Mouse (Mus musculus): ENCODE measurements around the gene Krtap9-5. TPM values are rescaled to one million over a fixed set of nuclear protein-coding genes. Genes with fewer than 3 reads are reported as not detected.

Krtap9-5 gene
- polyA plus RNA-seq (2016; fragmentation: Nextera tagmentation; extraction: Ambion mirVana), result not detected in 2 replicates

DNA sequence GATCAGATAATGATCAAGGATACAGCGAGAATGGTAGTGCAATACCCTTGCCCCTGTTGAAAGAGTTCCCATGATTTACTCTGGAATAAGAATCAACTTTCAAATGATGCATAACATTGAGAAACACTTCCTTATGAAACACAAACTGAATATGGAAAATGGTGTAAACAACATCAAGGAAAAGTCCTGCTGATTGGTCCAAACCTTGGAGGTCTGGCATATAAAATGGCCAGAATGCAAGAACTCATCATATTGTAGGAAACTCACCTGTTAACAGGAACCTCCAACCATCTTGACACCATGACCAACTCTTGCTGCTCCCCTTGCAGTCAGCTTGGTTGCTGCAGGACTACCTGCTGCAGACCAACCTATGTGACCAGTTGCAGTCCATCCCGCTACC is at the start of gene Krtap9-5:
Krtap9-5 (plus strand) TSS at position 301 of the 400 bp plus-strand sequence.
- 89% methylated on average over 2 of the region's 2 CpGs for WGBS
- H3K36me3 ChIP-seq, result no peaks in the 10 kb centered on the region
- peak within 1 kb of the TSS; percentile 55 for H3K27ac ChIP-seq (replicated peaks)

DNA sequence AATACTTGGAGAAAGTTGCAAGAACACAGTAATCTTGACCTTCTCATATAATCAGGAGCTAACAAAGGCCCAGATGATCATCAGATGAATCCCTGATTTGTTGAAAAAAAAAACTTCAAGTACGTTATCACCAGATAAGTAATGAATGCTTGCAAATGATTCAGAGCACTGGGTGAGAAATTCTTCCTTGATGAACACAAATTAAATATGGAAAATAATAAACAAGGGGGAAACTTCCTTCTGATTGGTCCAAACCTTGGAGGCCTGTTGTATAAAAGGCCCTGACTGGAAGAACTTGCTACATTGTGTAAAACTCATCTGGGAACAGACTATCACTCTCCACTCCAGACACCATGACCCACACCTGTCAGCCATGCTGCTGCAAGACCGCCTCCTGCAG is 40.7 kb upstream of the Krtap9-5 start, which contains the start of gene Krtap31-1:
Krtap31-1 (plus strand) TSS at position 301 of the 400 bp plus-strand sequence.
- no peak for DNase-seq (ENCODE audit: low spot score)
- Histone ChIP-seq H3K27ac (replicated peaks) (no peak within 1 kb of the TSS), H3K27me3 (ENCODE audit: low read depth, poor library complexity, severe bottlenecking) (no peaks in the 10 kb centered on the region), H3K9me3 (replicated peaks) (no peaks in the 10 kb centered on the region), H3K36me3 (no peaks in the 10 kb centered on the region), H3K4me3 (no peak within 1 kb of the TSS), H3K4me1 (no peaks in the 10 kb centered on the region)
- 81% methylated on average over 2 of the region's 2 CpGs for WGBS

More for the DNA sequence above, at the start of gene Krtap9-5:
- Histone ChIP-seq H3K4me1 (peaks cover 9% of the 10 kb centered on the region), H3K4me3 (no peak within 1 kb of the TSS), H3K9me3 (replicated peaks) (peaks cover 4% of the 10 kb centered on the region; the same call in 1 of the 2 replicates), H3K27me3 (ENCODE audit: low read depth, poor library complexity, severe bottlenecking) (no peaks in the 10 kb centered on the region)
- DNase-seq (ENCODE audit: low spot score), result no peak

DNA sequence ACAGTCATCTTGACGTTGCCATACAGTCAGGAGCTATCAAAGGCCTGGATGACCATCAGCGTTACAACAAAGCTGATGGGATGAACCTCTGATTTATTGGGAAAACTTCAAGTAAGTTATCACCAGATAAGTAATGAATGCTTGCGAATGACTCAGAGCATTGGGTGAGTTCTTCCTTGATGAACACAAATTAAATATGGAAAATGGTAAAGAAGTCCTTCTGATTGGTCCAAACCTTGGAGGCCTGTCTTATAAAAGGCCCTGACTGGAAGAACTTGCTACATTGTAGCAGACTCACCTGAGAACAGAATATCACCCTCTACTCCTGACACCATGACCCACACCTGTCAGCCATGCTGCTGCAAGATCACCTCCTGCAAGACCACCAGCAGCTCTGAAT is 33.8 kb upstream of the Krtap9-5 start, which contains the start of gene Gm11565:
Gm11565 (plus strand) TSS at position 301 of the 400 bp plus-strand sequence.
- Histone ChIP-seq H3K4me3 (no peak within 1 kb of the TSS), H3K9me3 (replicated peaks) (no peaks in the 10 kb centered on the region), H3K27me3 (ENCODE audit: low read depth, poor library complexity, severe bottlenecking) (no peaks in the 10 kb centered on the region), H3K36me3 (no peaks in the 10 kb centered on the region), H3K27ac (replicated peaks) (no peak within 1 kb of the TSS), H3K4me1 (peaks cover 5% of the 10 kb centered on the region; the same call in 1 of the 2 replicates)
- DNase-seq (ENCODE audit: low spot score), result no peak
- WGBS, result 91% methylated on average over 3 of the region's 3 CpGs

DNA sequence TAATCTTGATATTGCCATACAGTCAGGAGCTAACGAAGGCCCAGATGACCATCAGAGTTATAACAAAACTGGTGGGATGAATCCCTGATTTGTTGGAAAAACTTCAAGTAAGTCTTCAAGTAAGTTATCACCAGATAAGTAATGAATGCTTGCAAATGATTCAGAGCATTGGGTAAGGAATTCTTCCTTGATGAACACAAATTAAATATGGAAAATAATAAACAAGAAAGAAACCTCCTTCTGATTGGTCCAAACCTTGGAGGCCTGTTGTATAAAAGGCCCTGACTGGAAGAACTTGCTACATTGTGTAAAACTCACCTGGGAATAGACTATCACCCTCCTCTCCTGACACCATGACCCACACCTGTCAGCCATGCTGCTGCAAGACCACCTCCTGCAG is 12.3 kb upstream of the Krtap9-5 start, which contains the start of gene Krtap31-2:
Krtap31-2 (plus strand) TSS at position 301 of the 400 bp plus-strand sequence.
- H3K4me3 ChIP-seq, result no peak within 1 kb of the TSS
- WGBS, result 89% methylated on average over 1 of the region's 1 CpGs
- no peak for DNase-seq (ENCODE audit: low spot score)
- no peak within 1 kb of the TSS for H3K27ac ChIP-seq (replicated peaks)
- H3K9me3 ChIP-seq (replicated peaks), result no peaks in the 10 kb centered on the region
- no peaks in the 10 kb centered on the region for H3K4me1 ChIP-seq
- H3K27me3 ChIP-seq (ENCODE audit: low read depth, poor library complexity, severe bottlenecking), result no peaks in the 10 kb centered on the region
- no peaks in the 10 kb centered on the region for H3K36me3 ChIP-seq

DNA sequence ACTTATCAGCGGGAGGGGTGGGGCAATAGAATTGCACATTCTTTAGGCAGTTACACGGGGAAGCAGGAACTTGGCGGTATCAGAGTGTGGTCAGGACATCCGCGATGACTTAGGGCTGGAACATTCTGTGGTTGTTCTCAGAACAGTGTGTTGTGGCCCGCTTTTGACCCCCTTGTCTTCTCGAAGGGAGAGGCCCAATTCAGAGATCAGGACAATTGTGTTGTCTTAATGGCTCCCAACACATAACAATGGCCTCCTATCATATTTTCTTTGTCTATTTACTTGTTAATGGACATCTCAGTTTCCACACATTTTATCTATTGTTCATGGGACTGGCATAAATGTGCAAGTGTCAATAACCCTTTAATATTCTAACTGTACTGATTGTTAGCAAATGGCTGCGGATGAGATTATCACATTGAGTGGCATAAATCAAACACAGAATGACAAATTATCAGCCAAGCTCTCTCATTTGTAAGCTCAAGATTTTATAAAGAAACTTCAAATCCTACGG is 10.5 kb upstream of the Krtap9-5 start:
- Histone ChIP-seq H3K4me1 (no peaks in the 10 kb centered on the region), H3K27me3 (ENCODE audit: low read depth, poor library complexity, severe bottlenecking) (no peaks in the 10 kb centered on the region), H3K27ac (replicated peaks) (no peak overlapping the region), H3K36me3 (no peaks in the 10 kb centered on the region), H3K9me3 (replicated peaks) (no peaks in the 10 kb centered on the region), H3K4me3 (no peak overlapping the region)
- 89% methylated on average over 9 of the region's 9 CpGs for WGBS
- DNase-seq (ENCODE audit: low spot score), result no peak

DNA sequence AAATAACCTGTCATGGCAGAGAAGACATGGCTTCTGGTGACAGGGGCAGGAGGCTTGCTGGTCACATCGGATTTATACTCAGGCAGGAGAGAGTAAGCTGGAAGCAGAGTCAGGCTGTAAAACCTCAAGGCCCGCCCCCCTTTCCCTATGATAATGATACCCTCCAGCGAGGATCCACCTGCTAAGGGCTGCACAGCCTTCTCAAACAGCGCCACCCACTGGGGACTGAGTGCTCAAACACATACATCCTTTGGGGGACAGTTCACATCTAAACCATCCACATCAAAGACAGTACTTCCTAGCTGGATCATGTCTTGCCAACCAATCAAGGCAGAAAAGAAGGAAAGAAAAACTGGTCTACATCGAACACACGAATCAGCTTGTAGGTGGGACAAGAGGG is 15.9 kb downstream of the Krtap9-5 start:
- H3K4me3 ChIP-seq, result no peak overlapping the region
- no peaks in the 10 kb centered on the region for H3K36me3 ChIP-seq
- no peak for DNase-seq (ENCODE audit: low spot score)
- H3K9me3 ChIP-seq (replicated peaks), result no peaks in the 10 kb centered on the region
- no peak overlapping the region for H3K27ac ChIP-seq (replicated peaks)
- 58% methylated on average over 6 of the region's 6 CpGs for WGBS
- no peaks in the 10 kb centered on the region for H3K27me3 ChIP-seq (ENCODE audit: low read depth, poor library complexity, severe bottlenecking)
- H3K4me1 ChIP-seq, result 0 out of 2 replicates have a peak, but pooled peaks cover 3% of the 10 kb centered on the region

DNA sequence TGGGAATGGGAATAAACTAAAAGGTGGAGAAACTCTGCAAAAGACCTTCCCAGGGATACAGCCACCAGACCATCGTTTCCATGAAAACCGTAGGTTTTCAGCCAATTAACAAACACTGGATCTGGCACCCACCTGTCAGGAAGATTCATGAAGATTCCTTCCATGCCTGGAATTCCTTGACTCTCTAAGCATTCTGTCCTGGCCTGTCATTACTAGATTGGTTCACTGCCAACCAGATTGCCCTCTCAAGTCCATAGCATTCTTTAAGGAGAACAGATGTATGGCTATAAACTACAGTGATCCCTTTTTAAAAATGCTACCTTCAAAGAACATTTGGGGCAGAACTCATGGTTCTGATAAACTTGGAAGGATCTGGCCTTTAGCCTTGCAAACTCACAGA is 17.7 kb downstream of the Krtap9-5 start:
- Histone ChIP-seq H3K4me1 (0 out of 2 replicates have a peak, but pooled peaks cover 3% of the 10 kb centered on the region), H3K27ac (replicated peaks) (no peak overlapping the region), H3K27me3 (ENCODE audit: low read depth, poor library complexity, severe bottlenecking) (no peaks in the 10 kb centered on the region), H3K9me3 (replicated peaks) (no peaks in the 10 kb centered on the region), H3K4me3 (no peak overlapping the region), H3K36me3 (no peaks in the 10 kb centered on the region)
- no peak for DNase-seq (ENCODE audit: low spot score)
- WGBS, result 83% methylated on average over 2 of the region's 2 CpGs

DNA sequence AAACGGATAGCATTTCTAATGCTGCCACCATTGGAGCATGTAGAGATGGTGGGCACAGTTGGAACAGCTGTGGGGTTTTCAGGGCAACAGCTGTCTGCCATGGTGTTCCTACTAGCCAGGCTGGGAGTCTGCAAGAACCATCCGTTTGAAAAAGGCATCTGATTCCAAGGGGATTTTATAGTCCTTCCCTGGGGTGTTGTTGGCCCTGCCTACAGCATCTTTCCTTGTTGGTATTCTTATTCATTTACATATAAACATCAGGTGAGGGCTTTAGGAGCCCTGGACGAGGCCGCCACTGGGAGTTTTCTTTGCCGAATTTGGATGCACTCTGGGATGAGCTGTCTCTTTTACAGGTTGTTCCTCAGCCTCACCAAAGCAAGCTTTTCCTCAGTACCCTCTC is 30.7 kb downstream of the Krtap9-5 start, which contains the start of gene Krtap29-1:
Krtap29-1 (minus strand) TSS at position 101 of the 400 bp plus-strand sequence.
- H3K27ac ChIP-seq (replicated peaks), result no peak within 1 kb of the TSS
- no peak within 1 kb of the TSS for H3K4me3 ChIP-seq
- H3K4me1 ChIP-seq, result no peaks in the 10 kb centered on the region
- 77% methylated on average over 5 of the region's 5 CpGs for WGBS
- peaks cover 3% of the 10 kb centered on the region; the same call in 1 of the 2 replicates for H3K9me3 ChIP-seq (replicated peaks)
- no peaks in the 10 kb centered on the region for H3K36me3 ChIP-seq
- no peak for DNase-seq (ENCODE audit: low spot score)
- no peaks in the 10 kb centered on the region for H3K27me3 ChIP-seq (ENCODE audit: low read depth, poor library complexity, severe bottlenecking)

DNA sequence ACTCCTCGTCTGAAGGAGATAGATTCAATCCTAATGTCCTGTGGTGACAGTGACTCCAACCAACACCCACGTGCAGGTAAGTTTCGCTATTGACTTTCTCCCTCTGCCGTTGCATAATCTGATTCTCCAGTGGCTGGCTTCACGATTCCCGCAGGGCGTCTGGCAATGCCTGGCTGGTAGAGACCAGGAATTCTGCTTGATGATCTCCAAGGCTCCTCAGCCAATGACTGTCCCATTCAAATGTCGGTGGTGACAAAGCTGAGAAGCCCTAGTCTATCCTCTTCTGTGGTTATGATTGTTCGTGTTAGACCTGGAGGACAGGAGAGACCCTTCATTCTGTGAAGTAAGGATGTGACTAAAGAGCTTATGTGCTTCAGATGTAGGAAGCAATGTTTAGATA is 34.5 kb downstream of the Krtap9-5 start:
- no peak for DNase-seq (ENCODE audit: low spot score)
- no peaks in the 10 kb centered on the region for H3K4me1 ChIP-seq
- no peak overlapping the region for H3K4me3 ChIP-seq
- no peaks in the 10 kb centered on the region for H3K36me3 ChIP-seq
- no peaks in the 10 kb centered on the region for H3K27me3 ChIP-seq (ENCODE audit: low read depth, poor library complexity, severe bottlenecking)
- H3K27ac ChIP-seq (replicated peaks), result no peak overlapping the region
- no peaks in the 10 kb centered on the region for H3K9me3 ChIP-seq (replicated peaks)
- WGBS, result 86% methylated on average over 9 of the region's 9 CpGs

DNA sequence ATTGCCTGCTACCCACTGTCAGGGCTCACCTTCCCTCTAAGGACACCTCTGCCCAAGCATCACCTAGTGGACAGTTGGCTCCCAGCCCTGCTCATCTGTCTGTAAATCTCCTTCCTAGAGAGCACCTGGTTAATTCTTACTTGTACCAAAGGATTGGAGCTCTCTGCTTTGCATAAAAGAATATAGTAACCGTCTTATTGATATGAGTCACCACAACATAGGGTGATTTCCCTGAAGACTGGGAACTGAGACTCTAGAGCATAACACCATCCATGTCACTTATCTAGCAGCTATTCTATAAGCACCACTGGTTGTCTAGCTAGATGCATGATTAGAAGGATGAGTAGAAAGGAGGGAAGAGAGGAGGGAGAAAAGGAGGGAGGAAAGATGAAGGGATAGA is 35.2 kb downstream of the Krtap9-5 start:
- no peaks in the 10 kb centered on the region for H3K36me3 ChIP-seq
- WGBS, result 90% methylated on average over 1 of the region's 1 CpGs
- DNase-seq (ENCODE audit: low spot score), result no peak

DNA sequence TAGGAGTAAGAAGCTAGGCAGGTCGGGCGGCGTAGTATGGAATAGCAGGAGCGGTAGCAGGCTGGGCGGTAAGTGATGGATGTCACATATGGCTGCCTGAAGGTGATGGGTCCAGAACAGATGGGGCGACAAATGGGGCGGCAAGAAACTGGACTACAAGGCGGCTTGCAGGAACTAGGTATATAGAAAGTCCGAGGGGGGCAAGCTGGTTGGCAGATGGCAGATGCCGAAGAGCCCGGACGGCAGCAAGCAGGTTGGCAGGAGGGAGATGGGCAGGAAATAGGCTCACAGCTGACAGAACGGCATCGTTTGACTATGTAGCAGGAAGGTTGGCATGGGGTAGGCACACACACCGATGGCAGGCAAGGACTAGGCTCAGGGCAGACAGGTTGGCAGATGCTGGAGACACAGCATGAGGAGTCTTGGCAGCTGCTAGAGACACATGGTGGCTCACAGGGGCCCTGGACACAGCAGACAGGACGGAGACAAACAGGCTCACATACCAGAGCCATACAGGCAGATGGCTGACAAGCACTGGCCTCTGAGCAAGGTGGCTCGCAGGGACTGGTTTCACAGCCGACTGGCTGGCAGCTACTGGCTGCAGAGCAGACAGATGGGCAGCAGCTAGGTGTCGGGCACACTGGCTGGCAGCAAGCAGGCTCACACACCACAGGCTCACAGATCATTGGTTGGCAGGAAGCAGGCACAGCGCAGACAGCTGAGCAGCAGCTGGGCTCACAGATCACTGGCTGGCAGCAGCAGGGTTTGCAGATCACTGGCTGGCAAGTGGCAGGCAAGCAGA is 37.2 kb downstream of the Krtap9-5 start:
- DNase-seq (ENCODE audit: low spot score), result no peak
- Histone ChIP-seq H3K4me1 (no peaks in the 10 kb centered on the region), H3K27me3 (ENCODE audit: low read depth, poor library complexity, severe bottlenecking) (no peaks in the 10 kb centered on the region), H3K36me3 (no peaks in the 10 kb centered on the region), H3K9me3 (replicated peaks) (no peaks in the 10 kb centered on the region), H3K27ac (replicated peaks) (no peak overlapping the region; the same call in 1 of the 2 replicates), H3K4me3 (no peak overlapping the region)
- whole genome bisulfite sequencing, result 87% methylated on average over 20 of the region's 20 CpGs

More for the DNA sequence above, 35.2 kb downstream of the Krtap9-5 start:
- no peaks in the 10 kb centered on the region for H3K9me3 ChIP-seq (replicated peaks)
- H3K4me1 ChIP-seq, result no peaks in the 10 kb centered on the region
- no peak overlapping the region for H3K4me3 ChIP-seq
- H3K27me3 ChIP-seq (ENCODE audit: low read depth, poor library complexity, severe bottlenecking), result no peaks in the 10 kb centered on the region
- H3K27ac ChIP-seq (replicated peaks), result no peak overlapping the region

DNA sequence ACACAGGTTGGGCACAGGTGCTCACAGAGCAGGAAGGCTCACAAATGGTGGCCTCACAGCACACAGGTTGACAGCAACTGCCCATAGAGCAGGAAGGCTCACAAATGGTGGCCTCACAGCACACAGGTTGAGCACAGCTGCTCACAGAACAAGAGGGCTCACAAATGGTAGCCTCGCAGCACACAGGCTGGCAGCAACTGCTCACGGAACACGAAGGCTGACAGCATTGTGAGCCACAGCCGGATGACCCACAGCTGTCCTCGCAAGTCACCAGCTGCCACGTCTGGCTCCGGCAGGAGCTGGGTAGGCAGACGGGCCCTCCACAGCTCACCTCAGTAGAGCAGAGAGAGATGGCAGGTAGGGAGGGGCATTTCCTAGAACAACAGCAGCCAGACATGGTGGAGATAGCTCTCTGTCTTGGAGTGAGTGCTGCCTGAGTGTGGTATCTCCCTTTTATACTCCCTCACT is 37.9 kb downstream of the Krtap9-5 start, which contains the start of gene Krtap16-1:
Krtap16-1 (minus strand) TSS at position 418 of the 468 bp plus-strand sequence.
- H3K27me3 ChIP-seq (ENCODE audit: low read depth, poor library complexity, severe bottlenecking), result no peaks in the 10 kb centered on the region
- 88% methylated on average over 8 of the region's 8 CpGs for WGBS
- no peaks in the 10 kb centered on the region for H3K36me3 ChIP-seq
- no peaks in the 10 kb centered on the region for H3K9me3 ChIP-seq (replicated peaks)
- no peak for DNase-seq (ENCODE audit: low spot score)
- H3K27ac ChIP-seq (replicated peaks), result no peak within 1 kb of the TSS; the same call in 1 of the 2 replicates
- no peak within 1 kb of the TSS for H3K4me3 ChIP-seq
- H3K4me1 ChIP-seq, result no peaks in the 10 kb centered on the region

DNA sequence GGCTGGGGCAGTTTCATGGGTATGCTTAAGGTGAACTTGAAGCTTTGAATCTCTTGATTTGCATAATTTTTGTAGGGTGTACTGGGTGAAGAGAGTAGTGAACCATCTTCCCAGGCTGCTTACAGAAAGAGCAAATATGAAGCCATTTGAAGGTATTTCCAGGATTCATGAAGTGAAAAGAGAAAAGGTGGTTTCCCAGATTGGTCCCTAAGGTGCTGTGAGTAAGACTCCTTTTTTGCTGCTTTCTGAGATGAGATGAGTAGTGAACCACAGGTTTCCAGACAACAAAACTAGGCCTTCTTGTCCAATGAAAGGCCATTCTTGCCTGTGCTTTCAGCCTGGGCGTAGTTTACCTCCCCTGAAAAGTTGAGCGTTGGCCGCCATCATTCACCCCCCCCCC is 40.3 kb downstream of the Krtap9-5 start:
- H3K36me3 ChIP-seq, result no peaks in the 10 kb centered on the region
- H3K4me1 ChIP-seq, result peaks cover 4% of the 10 kb centered on the region
- 97% methylated on average over 3 of the region's 3 CpGs for WGBS
- H3K27ac ChIP-seq (replicated peaks), result no peak overlapping the region
- H3K4me3 ChIP-seq, result no peak overlapping the region
- peaks cover 10% of the 10 kb centered on the region for H3K27me3 ChIP-seq (ENCODE audit: low read depth, poor library complexity, severe bottlenecking)
- no peaks in the 10 kb centered on the region for H3K9me3 ChIP-seq (replicated peaks)
- DNase-seq (ENCODE audit: low spot score), result no peak
